Mouse (Mus musculus): ENCODE data around the gene Cmtm1. TPM values are rescaled to one million over a fixed set of nuclear protein-coding genes. Genes with fewer than 3 reads are reported as not detected.
"Not testable (repeated sequence)": the region's sequence is repeated elsewhere in the genome, so short reads cannot be mapped to it uniquely, and the experiment has no call there.

Gene Cmtm1
- polyA plus RNA-seq, 1 experiment from 2014 or later = not detected

DNA sequence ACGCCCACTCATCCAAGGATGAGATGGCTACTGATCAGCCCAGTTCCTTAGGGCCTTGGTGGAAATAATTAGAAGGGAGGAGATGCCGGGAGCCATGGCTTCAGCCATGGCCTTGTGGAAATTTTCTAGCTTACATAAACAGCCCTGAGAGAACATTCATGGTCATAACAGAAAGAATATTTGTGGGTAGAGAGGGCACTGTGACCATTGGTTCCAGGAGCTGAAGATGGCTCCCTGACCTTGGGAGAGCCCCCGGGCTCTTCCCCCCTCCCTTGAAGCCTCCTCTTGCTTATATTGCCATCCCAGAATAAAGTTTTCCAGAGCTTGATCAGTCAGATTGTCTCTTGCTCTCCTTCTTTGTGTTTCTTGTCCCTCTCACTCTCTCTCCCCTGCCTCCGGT is 7.4 kb downstream of the Cmtm1 start:
- H3K9me3 ChIP-seq (ENCODE audit: control insufficient read depth, low read length); H3K36me3 ChIP-seq (ENCODE audit: control insufficient read depth, insufficient read depth, low read length); H3K4me3 ChIP-seq (ENCODE audit: low read depth, low read length); H3K9ac ChIP-seq (ENCODE audit: low read depth, low read length); H3K27ac ChIP-seq (ENCODE audit: low read depth, low read length); ATAC-seq (replicated peaks; ENCODE audit: low FRiP score); H3K4me2 ChIP-seq; H3K27me3 ChIP-seq (replicated peaks; ENCODE audit: control insufficient read depth, insufficient read depth, low read length); H3K4me1 ChIP-seq (replicated peaks; ENCODE audit: control insufficient read depth, insufficient read depth, low read length); DNase-seq (ENCODE audit: low spot score): not testable (repeated sequence)
- WGBS = 92% methylated on average over 4 of the region's 4 CpGs

DNA sequence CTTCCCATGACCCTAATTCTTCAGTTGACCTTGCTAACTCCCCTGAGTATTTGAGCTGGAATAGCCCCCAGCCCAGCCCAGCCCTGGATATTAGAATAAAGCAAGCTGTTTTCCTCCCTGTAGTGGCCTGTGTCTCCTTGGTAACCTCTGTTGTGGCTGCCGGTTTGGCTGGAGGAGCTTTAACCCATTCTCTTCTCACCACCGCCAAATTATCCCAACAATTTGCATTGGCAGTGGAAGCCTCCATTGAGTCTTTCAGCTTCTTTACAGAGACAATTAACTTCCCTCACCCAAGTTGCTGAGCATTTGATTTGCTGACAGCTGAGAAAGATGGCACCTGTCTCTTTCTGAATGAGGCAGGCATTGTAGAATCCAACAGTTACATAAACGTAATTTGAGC is 8.4 kb downstream of the Cmtm1 start:
- H3K27ac ChIP-seq (ENCODE audit: low read depth, low read length); H3K9me3 ChIP-seq (ENCODE audit: control insufficient read depth, low read length); H3K9ac ChIP-seq (ENCODE audit: low read depth, low read length); H3K27me3 ChIP-seq (replicated peaks; ENCODE audit: control insufficient read depth, insufficient read depth, low read length); H3K4me2 ChIP-seq; ATAC-seq (replicated peaks; ENCODE audit: low FRiP score); H3K4me1 ChIP-seq (replicated peaks; ENCODE audit: control insufficient read depth, insufficient read depth, low read length); H3K36me3 ChIP-seq (ENCODE audit: control insufficient read depth, insufficient read depth, low read length); DNase-seq (ENCODE audit: low spot score); H3K4me3 ChIP-seq (ENCODE audit: low read depth, low read length): not testable (repeated sequence)
- 33% methylated on average over 3 of the region's 3 CpGs for WGBS

DNA sequence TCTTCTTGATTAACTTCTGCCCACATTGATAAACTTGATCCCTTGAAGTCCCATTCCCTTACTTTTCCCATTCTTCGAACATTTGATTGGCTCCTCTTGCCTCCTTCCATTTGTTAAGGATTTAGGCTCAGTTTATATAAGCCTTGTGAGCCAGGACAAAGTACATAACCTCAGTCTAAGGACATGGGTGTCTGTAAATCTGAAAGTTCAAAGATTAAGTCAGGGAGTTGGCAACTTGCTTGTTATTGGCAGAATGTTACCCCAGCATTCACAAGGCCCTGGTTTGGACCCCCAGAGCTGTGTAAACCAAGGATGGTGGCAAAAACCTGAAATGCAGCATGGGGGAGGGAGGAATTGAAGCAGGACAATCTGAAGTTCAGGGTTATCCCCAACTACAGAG is 15.5 kb downstream of the Cmtm1 start:
- DNase-seq (ENCODE audit: low spot score) (no peak), ATAC-seq (replicated peaks; ENCODE audit: low FRiP score) (no peak)
- no peaks in the 10 kb centered on the region; the same call in 1 of the 2 replicates for H3K27me3 ChIP-seq (replicated peaks; ENCODE audit: control insufficient read depth, insufficient read depth, low read length)
- no peaks in the 10 kb centered on the region for H3K4me1 ChIP-seq (replicated peaks; ENCODE audit: control insufficient read depth, insufficient read depth, low read length)
- no peak overlapping the region for H3K4me2 ChIP-seq
- H3K4me3 ChIP-seq (ENCODE audit: low read depth, low read length) = no peak overlapping the region
- WGBS = 78% methylated on average over 1 of the region's 1 CpGs
- H3K27ac ChIP-seq (ENCODE audit: low read depth, low read length) = no peak overlapping the region
- H3K9ac ChIP-seq (ENCODE audit: low read depth, low read length) = no peak overlapping the region
- H3K9me3 ChIP-seq (ENCODE audit: control insufficient read depth, low read length) = no peaks in the 10 kb centered on the region
- H3K36me3 ChIP-seq (ENCODE audit: control insufficient read depth, insufficient read depth, low read length) = no peaks in the 10 kb centered on the region

DNA sequence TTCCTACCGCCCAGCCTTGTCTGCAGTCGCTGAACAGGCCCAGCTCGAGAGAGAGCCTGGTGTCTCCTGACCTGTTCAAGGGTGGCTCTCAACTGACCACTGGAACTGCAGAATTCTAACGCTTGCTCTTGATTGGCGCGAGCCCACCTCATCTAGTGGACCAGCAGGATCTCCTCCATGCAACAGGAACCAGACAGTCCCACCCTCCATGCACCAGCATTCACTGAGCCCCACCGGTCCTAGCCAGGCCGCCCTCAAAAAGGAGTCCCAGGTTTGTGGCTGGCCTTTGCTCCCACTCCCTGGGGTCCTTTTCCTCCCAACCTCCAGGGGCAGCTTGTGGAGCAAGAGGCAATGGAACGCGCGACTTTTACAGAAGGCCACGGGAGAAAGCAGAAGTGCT is 16.9 kb downstream of the Cmtm1 start, which contains the start of gene Cmtm2a:
TSS of gene Cmtm2a (minus strand) at position 101 of the 400 bp plus-strand sequence.
- H3K4me1 ChIP-seq (replicated peaks; ENCODE audit: control insufficient read depth, insufficient read depth, low read length); DNase-seq (ENCODE audit: low spot score); H3K4me3 ChIP-seq (ENCODE audit: low read depth, low read length); H3K9ac ChIP-seq (ENCODE audit: low read depth, low read length); H3K27me3 ChIP-seq (replicated peaks; ENCODE audit: control insufficient read depth, insufficient read depth, low read length); H3K36me3 ChIP-seq (ENCODE audit: control insufficient read depth, insufficient read depth, low read length); H3K27ac ChIP-seq (ENCODE audit: low read depth, low read length); H3K9me3 ChIP-seq (ENCODE audit: control insufficient read depth, low read length); ATAC-seq (replicated peaks; ENCODE audit: low FRiP score); H3K4me2 ChIP-seq: not testable (repeated sequence)
- 85% methylated on average over 12 of the region's 12 CpGs for WGBS

DNA sequence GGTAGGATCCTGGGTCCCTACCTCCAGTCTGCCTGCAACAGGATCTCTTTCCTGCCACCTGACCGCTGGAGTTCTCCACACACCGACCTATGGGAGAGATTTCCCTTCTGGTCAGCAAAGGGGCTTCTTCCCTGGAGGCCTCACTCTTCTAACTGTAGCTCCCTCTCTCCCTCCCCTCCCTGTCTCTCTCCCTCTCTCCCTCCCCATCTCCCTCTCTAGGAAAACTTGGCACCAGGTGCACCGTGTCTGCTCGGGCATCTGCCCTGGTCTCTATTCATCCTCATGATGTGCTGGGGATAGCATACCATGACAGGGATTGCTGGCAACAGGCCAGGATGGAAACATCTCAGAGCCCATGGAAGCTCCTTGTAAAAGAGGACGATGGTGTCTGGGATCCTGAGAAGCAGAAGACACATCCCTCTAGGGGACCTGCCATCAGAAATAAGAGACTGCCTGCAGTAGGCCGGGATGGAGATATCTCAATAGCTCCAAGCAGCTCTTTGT is 41.0 kb downstream of the Cmtm1 start:
- no peak for ATAC-seq (replicated peaks; ENCODE audit: low FRiP score)
- no peaks in the 10 kb centered on the region for H3K9me3 ChIP-seq (ENCODE audit: control insufficient read depth, low read length)
- no peak for DNase-seq (ENCODE audit: low spot score)
- no peaks in the 10 kb centered on the region for H3K27me3 ChIP-seq (replicated peaks; ENCODE audit: control insufficient read depth, insufficient read depth, low read length)
- H3K4me2 ChIP-seq = no peak overlapping the region
- 83% methylated on average over 6 of the region's 6 CpGs for WGBS
- H3K9ac ChIP-seq (ENCODE audit: low read depth, low read length) = no peak overlapping the region
- H3K4me1 ChIP-seq (replicated peaks; ENCODE audit: control insufficient read depth, insufficient read depth, low read length) = no peaks in the 10 kb centered on the region
- H3K27ac ChIP-seq (ENCODE audit: low read depth, low read length) = no peak overlapping the region
- peaks cover under 1% of the 10 kb centered on the region; the same call in 1 of the 2 replicates for H3K36me3 ChIP-seq (ENCODE audit: control insufficient read depth, insufficient read depth, low read length)
- no peak overlapping the region for H3K4me3 ChIP-seq (ENCODE audit: low read depth, low read length)

DNA sequence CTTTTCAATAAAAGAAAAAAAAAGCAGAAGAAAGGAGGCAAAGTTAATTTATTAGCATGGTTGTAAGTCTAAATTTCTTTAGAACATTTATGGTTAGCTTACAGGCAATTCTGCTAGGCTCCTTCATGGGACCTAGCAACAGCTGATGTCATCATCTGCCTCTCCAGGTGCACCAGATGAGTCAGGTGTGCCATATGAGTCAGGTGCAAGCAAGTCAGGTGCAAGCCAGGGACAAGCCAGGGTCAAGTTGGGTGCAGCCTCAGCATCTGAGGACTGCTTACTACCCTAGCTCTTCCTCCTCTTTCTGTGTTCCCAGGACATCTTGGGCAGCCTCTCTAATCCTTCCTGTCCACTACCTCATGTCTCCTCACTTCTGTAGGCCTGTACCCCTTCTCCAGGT is 41.6 kb downstream of the Cmtm1 start:
- ATAC-seq (replicated peaks; ENCODE audit: low FRiP score) = no peak
- Histone ChIP-seq H3K4me3 (ENCODE audit: low read depth, low read length) (no peak overlapping the region), H3K27ac (ENCODE audit: low read depth, low read length) (no peak overlapping the region), H3K36me3 (ENCODE audit: control insufficient read depth, insufficient read depth, low read length) (peaks cover 5% of the 10 kb centered on the region), H3K4me1 (replicated peaks; ENCODE audit: control insufficient read depth, insufficient read depth, low read length) (no peaks in the 10 kb centered on the region), H3K4me2 (no peak overlapping the region), H3K27me3 (replicated peaks; ENCODE audit: control insufficient read depth, insufficient read depth, low read length) (no peaks in the 10 kb centered on the region), H3K9ac (ENCODE audit: low read depth, low read length) (no peak overlapping the region), H3K9me3 (ENCODE audit: control insufficient read depth, low read length) (no peaks in the 10 kb centered on the region)
- DNase-seq (ENCODE audit: low spot score) = no peak

DNA sequence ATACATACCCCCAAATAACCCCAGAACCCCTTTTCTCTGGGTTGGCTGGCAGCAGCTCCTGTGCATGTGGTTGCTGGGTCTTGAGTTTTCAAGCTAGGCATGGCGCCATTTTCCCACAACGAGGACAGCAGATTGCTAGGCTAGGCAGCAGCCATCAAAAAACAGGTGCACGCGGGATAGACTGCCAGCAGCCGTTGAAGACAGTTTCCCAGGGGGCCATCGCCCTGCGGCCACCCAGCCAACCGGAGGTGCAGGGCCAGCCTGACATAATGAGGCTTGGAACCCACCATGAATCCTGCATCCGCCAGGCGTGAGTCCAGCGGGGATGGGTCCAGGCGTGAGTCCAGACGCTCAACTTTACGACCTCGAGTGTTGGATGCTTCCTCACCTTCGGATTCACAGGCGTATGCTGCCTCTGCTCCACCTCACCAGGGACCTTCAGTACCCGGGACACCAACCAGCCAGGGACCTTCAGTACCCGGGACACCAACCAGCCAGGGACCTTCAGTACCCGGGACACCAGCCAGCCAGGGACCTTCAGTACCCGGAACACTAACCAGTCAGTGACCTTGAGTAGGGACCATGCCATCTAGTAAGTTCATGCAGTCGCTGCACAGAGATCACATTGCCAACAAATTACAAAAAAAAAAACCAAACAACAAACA is 45.5 kb downstream of the Cmtm1 start:
- not testable (repeated sequence) for H3K4me2 ChIP-seq; H3K9ac ChIP-seq (ENCODE audit: low read depth, low read length)

DNA sequence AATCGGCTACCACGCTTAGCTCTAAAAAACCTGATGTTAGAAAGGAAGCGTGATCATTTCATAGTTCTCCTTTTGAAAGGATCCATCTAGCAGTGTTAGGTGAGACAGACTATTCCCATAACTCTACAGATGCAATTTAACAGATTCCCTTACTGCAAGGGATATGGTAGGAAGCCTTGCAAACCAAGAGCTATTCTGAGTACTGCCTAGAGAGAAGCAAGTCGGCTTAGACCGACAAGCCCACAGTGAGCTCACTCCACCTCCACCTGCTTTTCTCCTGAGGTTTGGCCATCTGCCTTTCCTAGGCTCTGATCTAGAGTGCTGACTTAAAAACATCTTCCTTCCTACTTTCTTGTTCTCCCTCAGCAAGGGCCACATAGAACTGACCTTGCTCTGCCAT is 48.1 kb downstream of the Cmtm1 start:
- H3K9me3 ChIP-seq (ENCODE audit: control insufficient read depth, low read length); H3K4me2 ChIP-seq; H3K27ac ChIP-seq (ENCODE audit: low read depth, low read length); ATAC-seq (replicated peaks; ENCODE audit: low FRiP score); H3K4me3 ChIP-seq (ENCODE audit: low read depth, low read length); DNase-seq (ENCODE audit: low spot score); H3K4me1 ChIP-seq (replicated peaks; ENCODE audit: control insufficient read depth, insufficient read depth, low read length); H3K27me3 ChIP-seq (replicated peaks; ENCODE audit: control insufficient read depth, insufficient read depth, low read length); H3K9ac ChIP-seq (ENCODE audit: low read depth, low read length): not testable (repeated sequence)
- WGBS = 93% methylated on average over 5 of the region's 5 CpGs
- H3K36me3 ChIP-seq (ENCODE audit: control insufficient read depth, insufficient read depth, low read length) = peaks cover 15% of the 10 kb centered on the region

More for the DNA sequence above, 45.5 kb downstream of the Cmtm1 start:
- H3K27me3 ChIP-seq (replicated peaks; ENCODE audit: control insufficient read depth, insufficient read depth, low read length); H3K4me3 ChIP-seq (ENCODE audit: low read depth, low read length); ATAC-seq (replicated peaks; ENCODE audit: low FRiP score); H3K27ac ChIP-seq (ENCODE audit: low read depth, low read length); H3K9me3 ChIP-seq (ENCODE audit: control insufficient read depth, low read length); H3K4me1 ChIP-seq (replicated peaks; ENCODE audit: control insufficient read depth, insufficient read depth, low read length); H3K36me3 ChIP-seq (ENCODE audit: control insufficient read depth, insufficient read depth, low read length); DNase-seq (ENCODE audit: low spot score): not testable (repeated sequence)
- 96% methylated on average over 22 of the region's 22 CpGs for WGBS

DNA sequence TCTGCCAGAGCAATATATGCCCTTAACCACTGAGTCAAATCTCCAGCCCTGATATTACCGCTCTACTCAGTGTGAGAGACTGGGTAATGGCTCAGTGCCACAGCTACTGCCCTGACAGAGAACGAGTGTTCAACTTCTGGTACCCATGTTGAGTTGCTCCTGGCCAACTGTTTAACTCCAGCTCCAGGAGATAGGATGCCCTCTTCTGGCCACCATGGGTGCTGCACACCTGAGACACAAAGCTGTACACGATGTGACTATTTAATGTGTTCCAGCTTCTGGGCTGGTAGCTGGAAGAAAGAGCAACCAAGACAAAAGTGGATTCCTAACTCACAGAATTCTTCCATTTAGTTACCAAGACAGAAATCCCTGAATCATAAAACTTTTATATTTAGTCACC is 56.9 kb downstream of the Cmtm1 start:
- Histone ChIP-seq H3K4me1 (replicated peaks; ENCODE audit: control insufficient read depth, insufficient read depth, low read length) (peaks cover 7% of the 10 kb centered on the region; the same call in 1 of the 2 replicates), H3K27me3 (replicated peaks; ENCODE audit: control insufficient read depth, insufficient read depth, low read length) (no peaks in the 10 kb centered on the region), H3K9me3 (ENCODE audit: control insufficient read depth, low read length) (no peaks in the 10 kb centered on the region), H3K4me2 (no peak overlapping the region), H3K9ac (ENCODE audit: low read depth, low read length) (no peak overlapping the region), H3K27ac (ENCODE audit: low read depth, low read length) (no peak overlapping the region), H3K36me3 (ENCODE audit: control insufficient read depth, insufficient read depth, low read length) (peaks cover under 1% of the 10 kb centered on the region), H3K4me3 (ENCODE audit: low read depth, low read length) (no peak overlapping the region)
- WGBS = 77% methylated on average over 3 of the region's 3 CpGs
- peak; percentile 34 for DNase-seq (ENCODE audit: low spot score)
- no peak for ATAC-seq (replicated peaks; ENCODE audit: low FRiP score)
